Comparison of ENCODE assay signal across 16 mouse cellular contexts in the genomic region with DNA sequence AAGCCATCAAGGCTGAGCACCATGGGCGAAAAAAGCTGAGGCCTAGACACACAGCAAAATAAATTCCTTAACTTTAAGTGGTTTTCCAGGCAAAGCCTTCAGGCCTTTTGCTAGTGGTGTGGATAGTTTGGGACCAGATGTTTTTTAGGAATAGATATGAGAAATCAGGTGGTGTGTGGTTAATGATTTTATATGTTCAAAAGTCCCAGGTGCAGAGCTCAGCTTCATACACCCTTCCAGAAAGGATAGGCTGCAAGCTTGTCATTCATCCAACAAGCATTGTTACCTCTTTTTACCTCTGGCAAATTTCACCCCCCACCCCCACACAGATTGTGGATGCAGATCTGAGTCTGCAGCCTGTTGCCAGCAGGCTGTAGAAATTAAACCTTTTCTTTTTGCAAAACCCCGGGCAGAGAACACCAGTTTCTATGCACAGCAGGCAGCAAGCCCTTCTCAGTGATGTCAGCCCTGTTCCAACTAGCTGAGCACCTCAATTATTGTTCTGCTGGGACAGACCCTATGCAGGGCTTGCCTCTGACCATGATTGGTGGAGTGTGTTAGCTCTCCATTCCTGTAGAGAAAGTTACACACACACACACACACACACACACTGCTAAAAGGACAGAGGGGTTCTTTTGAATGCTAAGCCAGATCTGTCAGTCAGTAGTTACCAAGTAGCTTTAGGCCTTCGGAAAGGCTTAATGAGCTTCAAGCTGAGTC.
DNase-seq lines count a peak whose midpoint lies in the region; ATAC-seq lines count a peak whose summit lies in the region.
"Had no signal": no experiment of that assay in that cellular context is flagged by ENCODE, and none has a peak within 500 bp of the region (broad histone marks: within the 10 kb centered on the region; RNA-seq: fewer than 3 reads in every experiment).

No protein-coding gene starts in this region.

- peaks cover 15% of the 10 kb centered on the region for H3K4me1 ChIP-seq in midbrain, embryonic 10.5 days
- no peaks in the 10 kb centered on the region for H3K4me1 ChIP-seq in midbrain, embryonic 11.5 days (ENCODE audit: control insufficient read depth, insufficient read depth, low read length)
- H3K4me1 ChIP-seq in embryonic facial prominence, embryonic 12.5 days, result 0 out of 2 replicates have a peak, but pooled peaks cover 7% of the 10 kb centered on the region
- H3K4me1 ChIP-seq in forebrain, embryonic 15.5 days, result peaks cover 11% of the 10 kb centered on the region
- H3K4me1 ChIP-seq in midbrain, embryonic 16.5 days (ENCODE audit: control insufficient read depth, insufficient read depth, low read length), result no peaks in the 10 kb centered on the region; the same call in 1 of the 2 replicates
- H3K4me1 ChIP-seq: heart, embryonic 15.5 days had no signal

- no peaks in the 10 kb centered on the region for H3K27me3 ChIP-seq in midbrain, embryonic 10.5 days (ENCODE audit: low read depth, poor library complexity, severe bottlenecking)
- no peaks in the 10 kb centered on the region for H3K27me3 ChIP-seq in midbrain, embryonic 11.5 days (ENCODE audit: control insufficient read depth, insufficient read depth, low read length)
- no peaks in the 10 kb centered on the region for H3K27me3 ChIP-seq in embryonic facial prominence, embryonic 12.5 days
- no peaks in the 10 kb centered on the region for H3K27me3 ChIP-seq in forebrain, embryonic 15.5 days
- no peaks in the 10 kb centered on the region for H3K27me3 ChIP-seq in midbrain, embryonic 16.5 days (ENCODE audit: control insufficient read depth, insufficient read depth, low read depth, low read length)
- H3K27me3 ChIP-seq: heart, embryonic 15.5 days; hindbrain, embryonic 13.5 days had no signal

- ATAC-seq in midbrain, embryonic 11.5 days (ENCODE audit: low FRiP score), result no peak
- no peak for ATAC-seq in embryonic facial prominence, embryonic 12.5 days (ENCODE audit: insufficient number of reproducible peaks, insufficient read depth, low FRiP score, low TSS enrichment)
- peak; percentile 66; the same call in 1 of the 2 replicates for ATAC-seq in forebrain, embryonic 15.5 days (replicated peaks)
- ATAC-seq in midbrain, embryonic 16.5 days, result peak; percentile 73; the same call in 1 of the 2 replicates
- ATAC-seq: liver, postnatal 0 days had no signal

- no peaks in the 10 kb centered on the region for H3K9me3 ChIP-seq in midbrain, embryonic 10.5 days (replicated peaks)
- H3K9me3 ChIP-seq in midbrain, embryonic 11.5 days (ENCODE audit: control insufficient read depth, low read length), result no peaks in the 10 kb centered on the region
- H3K9me3 ChIP-seq in embryonic facial prominence, embryonic 12.5 days, result no peaks in the 10 kb centered on the region
- no peaks in the 10 kb centered on the region for H3K9me3 ChIP-seq in forebrain, embryonic 15.5 days
- no peaks in the 10 kb centered on the region for H3K9me3 ChIP-seq in midbrain, embryonic 16.5 days (replicated peaks; ENCODE audit: control insufficient read depth, low read length, poor library complexity, severe bottlenecking)
- H3K9me3 ChIP-seq: heart, embryonic 15.5 days; hindbrain, embryonic 13.5 days had no signal

- WGBS in midbrain, embryonic 10.5 days, result 23% methylated on average over 3 of the region's 3 CpGs
- 26% methylated on average over 3 of the region's 3 CpGs for WGBS in midbrain, embryonic 11.5 days
- WGBS in embryonic facial prominence, embryonic 12.5 days, result 24% methylated on average over 3 of the region's 3 CpGs
- WGBS in forebrain, embryonic 15.5 days, result 19% methylated on average over 3 of the region's 3 CpGs
- 19% methylated on average over 3 of the region's 3 CpGs for WGBS in midbrain, embryonic 16.5 days

- H3K27ac ChIP-seq in midbrain, embryonic 10.5 days (replicated peaks), result peak overlapping the region; percentile 66; the same call in 1 of the 2 replicates
- no peak overlapping the region for H3K27ac ChIP-seq in midbrain, embryonic 11.5 days (ENCODE audit: low read depth, low read length)
- peak overlapping the region; percentile 69 for H3K27ac ChIP-seq in embryonic facial prominence, embryonic 12.5 days
- no peak overlapping the region for H3K27ac ChIP-seq in forebrain, embryonic 15.5 days (replicated peaks)
- H3K27ac ChIP-seq in midbrain, embryonic 16.5 days (ENCODE audit: low read length), result no peak overlapping the region; the same call in 1 of the 2 replicates
- H3K27ac ChIP-seq: heart, embryonic 15.5 days; hindbrain, embryonic 13.5 days had no signal

- no peak overlapping the region for H3K4me3 ChIP-seq in midbrain, embryonic 10.5 days
- H3K4me3 ChIP-seq in midbrain, embryonic 11.5 days (ENCODE audit: low read depth, low read length), result no peak overlapping the region
- no peak overlapping the region for H3K4me3 ChIP-seq in embryonic facial prominence, embryonic 12.5 days
- H3K4me3 ChIP-seq in forebrain, embryonic 15.5 days, result no peak overlapping the region
- no peak overlapping the region for H3K4me3 ChIP-seq in midbrain, embryonic 16.5 days (ENCODE audit: low read depth, low read length)
- H3K4me3 ChIP-seq: erythroblast, embryonic 14.5 days; heart, embryonic 15.5 days; hindbrain, embryonic 13.5 days had no signal

- no peaks in the 10 kb centered on the region for H3K36me3 ChIP-seq in midbrain, embryonic 10.5 days
- H3K36me3 ChIP-seq in midbrain, embryonic 11.5 days (ENCODE audit: control insufficient read depth, insufficient read depth, low read length), result no peaks in the 10 kb centered on the region
- no peaks in the 10 kb centered on the region for H3K36me3 ChIP-seq in embryonic facial prominence, embryonic 12.5 days
- H3K36me3 ChIP-seq in forebrain, embryonic 15.5 days, result no peaks in the 10 kb centered on the region
- no peaks in the 10 kb centered on the region for H3K36me3 ChIP-seq in midbrain, embryonic 16.5 days (ENCODE audit: control insufficient read depth, insufficient read depth, low read length)
- H3K36me3 ChIP-seq: heart, embryonic 15.5 days; hindbrain, embryonic 13.5 days had no signal

- no peak for DNase-seq in midbrain, embryonic 10.5 days (ENCODE audit: low spot score)
- DNase-seq in midbrain, embryonic 11.5 days (ENCODE audit: low spot score, missing footprints), result no peak
- no peak for DNase-seq in left cerebral cortex, adult 9 months (ENCODE audit: low spot score in 2 of 2)
- DNase-seq in T-cell, adult 2 months (ENCODE audit: low spot score), result no peak
- DNase-seq: cerebellum, adult 2 months; kidney, adult 11 months; kidney, postnatal 14 days; liver, postnatal 0 days; lung, postnatal 4 days; right cerebral cortex, adult 18-20 months had no signal

- H3K4me2 ChIP-seq in midbrain, embryonic 11.5 days, result no peak overlapping the region
- H3K4me2 ChIP-seq in embryonic facial prominence, embryonic 12.5 days (replicated peaks), result no peak overlapping the region
- H3K4me2 ChIP-seq in forebrain, embryonic 15.5 days (replicated peaks), result no peak overlapping the region
- no peak overlapping the region for H3K4me2 ChIP-seq in midbrain, embryonic 16.5 days (ENCODE audit: low read length)
- H3K4me2 ChIP-seq: heart, embryonic 15.5 days; hindbrain, embryonic 13.5 days had no signal

- no peak overlapping the region for H3K9ac ChIP-seq in midbrain, embryonic 11.5 days (ENCODE audit: low read length)
- no peak overlapping the region for H3K9ac ChIP-seq in embryonic facial prominence, embryonic 12.5 days
- no peak overlapping the region for H3K9ac ChIP-seq in forebrain, embryonic 15.5 days (replicated peaks)
- H3K9ac ChIP-seq in midbrain, embryonic 16.5 days (ENCODE audit: low read depth, low read length), result no peak overlapping the region
- H3K9ac ChIP-seq: heart, embryonic 15.5 days; hindbrain, embryonic 13.5 days; liver, postnatal 0 days had no signal

Comparison
In these comparisons a context has a peak if more than half of its experiments do, and no peak if none do; other contexts are left out.
1. H3K27ac ChIP-seq: peak in midbrain, embryonic 10.5 days (single experiment) and embryonic facial prominence, embryonic 12.5 days (single experiment); none in midbrain, embryonic 11.5 days (single experiment), forebrain, embryonic 15.5 days (single experiment) and midbrain, embryonic 16.5 days (single experiment).
2. ATAC-seq: peak in forebrain, embryonic 15.5 days (single experiment) and midbrain, embryonic 16.5 days (single experiment); none in midbrain, embryonic 11.5 days (single experiment) and embryonic facial prominence, embryonic 12.5 days (single experiment).